Mouse (Mus musculus) thymus, adult 2 months (tissue): Measurements from ENCODE around the gene Ric3. TPM values are rescaled to one million over a fixed set of nuclear protein-coding genes. Genes with fewer than 3 reads are reported as not detected.

Experiments used
- DNase-seq: peaks from one replicate; pipeline ENCODE4 v3.0.0; 2021
- H3K27ac ChIP-seq: fragments of 200-500 bp; 2 replicates; pipeline ENCODE4 v1.5.1; 2012; ENCODE audit warnings: low read length, control low read depth; ENCODE audit not compliant: control insufficient read depth, insufficient read depth
- H3K27me3 ChIP-seq: fragments of 200-500 bp; 2 replicates; pipeline ENCODE4 v1.6.1; 2012; ENCODE audit warnings: mild to moderate bottlenecking, low read length, moderate library complexity, mixed read lengths; ENCODE audit not compliant: control insufficient read depth, insufficient read depth
- H3K36me3 ChIP-seq: fragments of 200-500 bp; 2 replicates; pipeline ENCODE4 v1.6.1; 2012; ENCODE audit warnings: mild to moderate bottlenecking, low read length, moderate library complexity; ENCODE audit not compliant: control insufficient read depth, insufficient read depth
- H3K4me1 ChIP-seq: fragments of 200-500 bp; replicated peaks from 2 replicates; pipeline ENCODE4 v1.6.1; 2012; ENCODE audit warnings: low read length; ENCODE audit not compliant: control insufficient read depth, insufficient read depth
- H3K4me3 ChIP-seq: fragments of 200-500 bp; 2 replicates; pipeline ENCODE4 v1.5.1; 2012; ENCODE audit warnings: mild to moderate bottlenecking, low read length, control low read depth, moderate library complexity; ENCODE audit not compliant: control insufficient read depth, insufficient read depth
- CTCF ChIP-seq: fragments of 200-500 bp; IDR thresholded peaks from 2 replicates; pipeline ENCODE4 v1.5.1; 2012; ENCODE audit warnings: mild to moderate bottlenecking, control low read depth, low read length, moderate library complexity, borderline replicate concordance; ENCODE audit not compliant: control insufficient read depth, poor library complexity, insufficient read depth; ENCODE audit errors: extremely low read depth
- POLR2A ChIP-seq: fragments of 200-500 bp; IDR thresholded peaks from 2 replicates; pipeline ENCODE4 v1.6.1; 2012; ENCODE audit warnings: mild to moderate bottlenecking, low read length, control low read depth, moderate library complexity; ENCODE audit not compliant: control insufficient read depth, poor library complexity, insufficient read depth; ENCODE audit errors: extremely low read depth
- WGBS: fragments of 180-500 bp; shearing (Covaris S2); methylation state at CpG from one replicate; pipeline ENCODE4 v1.1.7; 2018; 5-methylcytosine and 5-hydroxymethylcytosine counted together
- polyA plus RNA-seq: library from polyadenylated mRNA; depleted of rRNA; stranded (reverse); fragments of >200 nt; gene quantifications from 2 replicates; pipeline ENCODE4 v1.2.3, GENCODE M21; 2012

Ric3 gene
- polyA plus RNA-seq, 1 experiment: 0.31 TPM

- H3K27me3 ChIP-seq: peaks cover 2% of the 10 kb centered on the region
- no peak overlapping the region for H3K4me3 ChIP-seq
- WGBS: 7% methylated on average over 82 of the region's 82 CpGs
Observed at GRCm38 (mm10) chr7:109010720-109011595, 72.2 kb downstream of the Ric3 start.

GRCm38 (mm10) chr7:109009260-109009659 lies 73.9 kb downstream of the Ric3 start:
- no peak for TF ChIP-seq CTCF
- TF ChIP-seq POLR2A: no peak
- no peak for DNase-seq
- Histone ChIP-seq H3K4me3 (no peak overlapping the region), H3K27ac (no peak overlapping the region), H3K27me3 (peaks cover 2% of the 10 kb centered on the region), H3K4me1 (no peaks in the 10 kb centered on the region), H3K36me3 (no peaks in the 10 kb centered on the region)
- WGBS: 88% methylated on average over 1 of the region's 1 CpGs

More at GRCm38 (mm10) chr7:109010720-109011595, 72.2 kb downstream of the Ric3 start:
- H3K4me1 ChIP-seq: no peaks in the 10 kb centered on the region
- DNase-seq: no peak
- H3K27ac ChIP-seq: no peak overlapping the region
- H3K36me3 ChIP-seq: no peaks in the 10 kb centered on the region
- TF ChIP-seq POLR2A (no peak), CTCF (no peak)

- TF ChIP-seq CTCF (no peak), POLR2A (no peak)
- no peaks in the 10 kb centered on the region for H3K27me3 ChIP-seq
- H3K4me1 ChIP-seq: no peaks in the 10 kb centered on the region
- no peak for DNase-seq
- H3K4me3 ChIP-seq: no peak overlapping the region
- 39% methylated on average over 3 of the region's 3 CpGs for WGBS
- no peak overlapping the region for H3K27ac ChIP-seq
- H3K36me3 ChIP-seq: no peaks in the 10 kb centered on the region
Observed at GRCm38 (mm10) chr7:109003653-109004052, 79.5 kb downstream of the Ric3 start.

GRCm38 (mm10) chr7:109001971-109002370 lies 81.2 kb downstream of the Ric3 start:
- H3K4me3 ChIP-seq: no peak overlapping the region
- no peaks in the 10 kb centered on the region for H3K36me3 ChIP-seq
- no peak overlapping the region for H3K27ac ChIP-seq
- no peak for DNase-seq
- TF ChIP-seq CTCF: no peak
- no peak for TF ChIP-seq POLR2A
- WGBS: 86% methylated on average over 4 of the region's 4 CpGs
- no peaks in the 10 kb centered on the region for H3K4me1 ChIP-seq
- H3K27me3 ChIP-seq: no peaks in the 10 kb centered on the region

GRCm38 (mm10) chr7:109000315-109000954 lies 82.7 kb downstream of the Ric3 start:
- no peak overlapping the region for H3K27ac ChIP-seq
- H3K36me3 ChIP-seq: no peaks in the 10 kb centered on the region
- TF ChIP-seq POLR2A: no peak
- TF ChIP-seq CTCF: no peak
- no peaks in the 10 kb centered on the region for H3K4me1 ChIP-seq
- H3K27me3 ChIP-seq: no peaks in the 10 kb centered on the region
- peak; percentile 30 for DNase-seq
- H3K4me3 ChIP-seq: no peak overlapping the region
- whole genome bisulfite sequencing: 52% methylated on average over 4 of the region's 4 CpGs

- no peaks in the 10 kb centered on the region for H3K4me1 ChIP-seq
- DNase-seq: no peak
- H3K4me3 ChIP-seq: no peak overlapping the region
- no peaks in the 10 kb centered on the region for H3K27me3 ChIP-seq
- WGBS: 67% methylated on average over 6 of the region's 6 CpGs
- H3K36me3 ChIP-seq: no peaks in the 10 kb centered on the region
- H3K27ac ChIP-seq: no peak overlapping the region
- TF ChIP-seq POLR2A (no peak), CTCF (no peak)
Observed at GRCm38 (mm10) chr7:108996156-108996555, 87.0 kb downstream of the Ric3 start.
